Comparison of ENCODE assay signal across 24 mouse cellular contexts in genomic region chr2:47832493-47832892, GRCm38 (mm10).
A peak's percentile ranks its signal among the peaks of the same experiment; 100 is the strongest.
DNase-seq lines count a peak whose midpoint lies in the region; ATAC-seq and TF ChIP-seq lines count a peak whose summit lies in the region.
"Had no signal": no experiment of that assay in that cellular context is flagged by ENCODE, and none has a peak within 500 bp of the region (broad histone marks: within the 10 kb centered on the region; RNA-seq: fewer than 3 reads in every experiment).

No protein-coding gene starts in this region.

- ATAC-seq in forebrain, embryonic 13.5 days = peak; percentile 60; the same call in 1 of the 2 replicates
- ATAC-seq in forebrain, embryonic 11.5 days (replicated peaks; ENCODE audit: low FRiP score) = no peak
- no peak for ATAC-seq in hindbrain, embryonic 13.5 days (ENCODE audit: low FRiP score)
- ATAC-seq: activated CD4-positive, CD25-positive, alpha-beta regulatory T cell, adult 4 months; intestine, embryonic 15.5 days had no signal

- no peak overlapping the region for H3K27ac ChIP-seq in forebrain, embryonic 13.5 days
- H3K27ac ChIP-seq in forebrain, embryonic 11.5 days (ENCODE audit: low read depth, low read length) = no peak overlapping the region
- H3K27ac ChIP-seq in hindbrain, embryonic 13.5 days = 0 out of 2 replicates have a peak overlapping the region, but pooled peaks have one; percentile 35
- no peak overlapping the region for H3K27ac ChIP-seq in hindbrain, embryonic 10.5 days
- H3K27ac ChIP-seq: embryonic facial prominence, embryonic 12.5 days; embryonic facial prominence, embryonic 15.5 days; heart, adult 2 months; heart, embryonic 10.5 days; heart, embryonic 13.5 days; intestine, embryonic 15.5 days had no signal

- TF ChIP-seq CTCF in brain, embryonic 14.5 days (IDR thresholded peaks at IDR 0.05; ENCODE audit: borderline replicate concordance, extremely low read depth, insufficient read depth, insufficient read length) = no peak

- no peaks in the 10 kb centered on the region for H3K4me1 ChIP-seq in forebrain, embryonic 13.5 days
- H3K4me1 ChIP-seq in forebrain, embryonic 11.5 days (replicated peaks; ENCODE audit: control insufficient read depth, insufficient read depth, low read length) = no peaks in the 10 kb centered on the region
- no peaks in the 10 kb centered on the region for H3K4me1 ChIP-seq in hindbrain, embryonic 13.5 days (replicated peaks)
- H3K4me1 ChIP-seq in hindbrain, embryonic 10.5 days (replicated peaks) = no peaks in the 10 kb centered on the region
- H3K4me1 ChIP-seq: embryonic facial prominence, embryonic 12.5 days; embryonic facial prominence, embryonic 15.5 days; heart, embryonic 10.5 days; heart, embryonic 13.5 days; hindbrain, embryonic 15.5 days; intestine, embryonic 15.5 days had no signal

- no peaks in the 10 kb centered on the region for H3K36me3 ChIP-seq in forebrain, embryonic 13.5 days (ENCODE audit: poor library complexity, severe bottlenecking)
- H3K36me3 ChIP-seq in forebrain, embryonic 11.5 days (ENCODE audit: control insufficient read depth, insufficient read depth, low read length) = no peaks in the 10 kb centered on the region
- no peaks in the 10 kb centered on the region for H3K36me3 ChIP-seq in hindbrain, embryonic 13.5 days
- H3K36me3 ChIP-seq in hindbrain, embryonic 10.5 days = no peaks in the 10 kb centered on the region
- H3K36me3 ChIP-seq: embryonic facial prominence, embryonic 12.5 days; embryonic facial prominence, embryonic 15.5 days; heart, embryonic 10.5 days; heart, embryonic 13.5 days; hindbrain, embryonic 15.5 days; intestine, embryonic 15.5 days had no signal

- no peak for TF ChIP-seq POLR2A in brain, embryonic 14.5 days (IDR thresholded peaks at IDR 0.05; ENCODE audit: borderline replicate concordance, extremely low read depth, insufficient read depth, insufficient read length, poor library complexity, severe bottlenecking)

- H3K9ac ChIP-seq in forebrain, embryonic 13.5 days = no peak overlapping the region
- H3K9ac ChIP-seq in forebrain, embryonic 11.5 days (ENCODE audit: low read length) = no peak overlapping the region
- no peak overlapping the region for H3K9ac ChIP-seq in hindbrain, embryonic 13.5 days
- H3K9ac ChIP-seq: embryonic facial prominence, embryonic 12.5 days; embryonic facial prominence, embryonic 15.5 days; heart, embryonic 13.5 days; hindbrain, embryonic 15.5 days; intestine, embryonic 15.5 days had no signal

- H3K27me3 ChIP-seq in forebrain, embryonic 13.5 days = peaks cover 11% of the 10 kb centered on the region
- H3K27me3 ChIP-seq in forebrain, embryonic 11.5 days (ENCODE audit: control insufficient read depth, insufficient read depth, low read length) = no peaks in the 10 kb centered on the region; the same call in 1 of the 2 replicates
- H3K27me3 ChIP-seq in hindbrain, embryonic 13.5 days = no peaks in the 10 kb centered on the region
- no peaks in the 10 kb centered on the region for H3K27me3 ChIP-seq in hindbrain, embryonic 10.5 days (ENCODE audit: insufficient read depth, poor library complexity, severe bottlenecking)
- H3K27me3 ChIP-seq: embryonic facial prominence, embryonic 12.5 days; embryonic facial prominence, embryonic 15.5 days; heart, embryonic 13.5 days; hindbrain, embryonic 15.5 days; intestine, embryonic 15.5 days had no signal

- DNase-seq in forebrain, embryonic 11.5 days (ENCODE audit: low spot score) = no peak
- DNase-seq in hindbrain, embryonic 10.5 days (ENCODE audit: low spot score) = no peak
- peak; percentile 66 for DNase-seq in brain, embryonic 14.5 days (ENCODE audit: low read depth)
- no peak for DNase-seq in layer of hippocampus, adult 18-20 months (ENCODE audit: low spot score in 2 of 2)
- DNase-seq: adrenal gland, postnatal 10 days; adrenal gland, postnatal 36 days; cerebellum, adult 11 months; cerebellum, adult 2 months; cerebellum, adult 9-11 months; cerebellum, postnatal 25 days; gastrocnemius, postnatal 10 days; gastrocnemius, postnatal 36 days; heart, adult 2 months; kidney, adult 11 months; kidney, adult 8-10 months had no signal

- H3K4me3 ChIP-seq in forebrain, embryonic 13.5 days = no peak overlapping the region
- no peak overlapping the region for H3K4me3 ChIP-seq in forebrain, embryonic 11.5 days (ENCODE audit: low read depth, low read length)
- H3K4me3 ChIP-seq in hindbrain, embryonic 13.5 days = no peak overlapping the region
- no peak overlapping the region for H3K4me3 ChIP-seq in hindbrain, embryonic 10.5 days
- H3K4me3 ChIP-seq: embryonic facial prominence, embryonic 12.5 days; embryonic facial prominence, embryonic 15.5 days; heart, adult 2 months; heart, embryonic 10.5 days; heart, embryonic 13.5 days; hindbrain, embryonic 15.5 days; intestine, embryonic 15.5 days had no signal

- WGBS in forebrain, embryonic 13.5 days = 90% methylated on average over 1 of the region's 1 CpGs
- WGBS in forebrain, embryonic 11.5 days = 89% methylated on average over 1 of the region's 1 CpGs
- 79% methylated on average over 1 of the region's 1 CpGs for WGBS in hindbrain, embryonic 13.5 days
- 98% methylated on average over 1 of the region's 1 CpGs for WGBS in hindbrain, embryonic 10.5 days

- H3K4me2 ChIP-seq in forebrain, embryonic 13.5 days = no peak overlapping the region
- no peak overlapping the region for H3K4me2 ChIP-seq in forebrain, embryonic 11.5 days (ENCODE audit: low read depth, low read length, severe bottlenecking)
- no peak overlapping the region for H3K4me2 ChIP-seq in hindbrain, embryonic 13.5 days
- H3K4me2 ChIP-seq: embryonic facial prominence, embryonic 12.5 days; embryonic facial prominence, embryonic 15.5 days; heart, embryonic 13.5 days; hindbrain, embryonic 15.5 days; intestine, embryonic 15.5 days had no signal

- H3K9me3 ChIP-seq in forebrain, embryonic 13.5 days (replicated peaks) = no peaks in the 10 kb centered on the region
- H3K9me3 ChIP-seq in forebrain, embryonic 11.5 days (ENCODE audit: control insufficient read depth, low read length) = no peaks in the 10 kb centered on the region
- no peaks in the 10 kb centered on the region for H3K9me3 ChIP-seq in hindbrain, embryonic 13.5 days
- H3K9me3 ChIP-seq in hindbrain, embryonic 10.5 days = no peaks in the 10 kb centered on the region
- H3K9me3 ChIP-seq: embryonic facial prominence, embryonic 12.5 days; embryonic facial prominence, embryonic 15.5 days; heart, embryonic 10.5 days; heart, embryonic 13.5 days; hindbrain, embryonic 15.5 days; intestine, embryonic 15.5 days had no signal
